Mouse (Mus musculus) forebrain, embryonic 15.5 days (tissue): ENCODE measurements around the gene 1500009L16Rik. TPM values are rescaled to one million over a fixed set of nuclear protein-coding genes. Genes with fewer than 3 reads are reported as not detected.

ENCODE experiments used
- polyA plus RNA-seq: library from polyadenylated mRNA; unstranded; fragments of >200 nt; fragmentation: Nextera tagmentation; extraction: Ambion mirVana; gene quantifications from 2 replicates; pipeline ENCODE4 v1.2.1, GENCODE M21; 2015

Gene 1500009L16Rik
- polyA plus RNA-seq, 1 experiment from 2014 or later = 50.2 TPM

Other genes with a start within 250 kb of the 1500009L16Rik start
- gene Aldh1l2, start 188.7 kb upstream of the 1500009L16Rik start, polyA plus RNA-seq = 17.8 and 18.1 TPM in 2 replicates
- 32.3 and 35.4 TPM in 2 replicates for gene Washc4, start 179.1 kb upstream of the 1500009L16Rik start, polyA plus RNA-seq
- gene Appl2, start 74.1 kb upstream of the 1500009L16Rik start, polyA plus RNA-seq = 35.4 and 37.8 TPM in 2 replicates